Mouse (Mus musculus) regulatory T cell (primary cell): ENCODE results near the gene Mapkapk5.
"Not testable (repeated sequence)": the region's sequence is repeated elsewhere in the genome, so short reads cannot be mapped to it uniquely, and the experiment has no call there.

Experiments
- in situ Hi-C: fragments of 300-600 bp; cut with MboI, MseI; formaldehyde crosslinking; loops from one replicate; pipeline ENCODE4 v1.15.1; 2025; ENCODE audit warnings: high pct_unique_total_duplicates

Mapkapk5 gene

DNA sequence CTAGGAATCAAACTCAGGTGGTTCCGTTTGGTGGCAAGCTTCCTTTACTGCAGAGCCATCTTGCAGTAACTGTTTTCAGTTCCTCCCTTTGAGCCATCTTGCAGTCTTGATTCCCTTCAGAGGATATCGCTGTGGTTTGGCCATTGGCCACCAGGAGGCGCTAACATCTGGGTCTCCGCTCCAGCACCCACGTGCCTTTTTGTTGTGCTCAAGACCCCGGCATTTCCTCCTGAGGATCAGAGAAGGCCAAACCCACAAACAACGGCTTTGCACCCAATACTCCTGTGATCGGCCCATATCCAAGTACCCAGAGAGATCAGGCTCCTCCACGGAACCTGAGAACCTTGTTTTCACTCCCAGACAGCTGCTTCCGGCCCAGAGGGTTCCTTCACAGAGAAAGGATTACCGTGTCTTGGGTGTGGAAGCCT, 18.8 kb upstream of the Mapkapk5 start:
- in situ Hi-C loops, result loop anchor here (5.0 kb wide), 1 partner anchor 43 kb away; no protein-coding TSS in a partner anchor

DNA sequence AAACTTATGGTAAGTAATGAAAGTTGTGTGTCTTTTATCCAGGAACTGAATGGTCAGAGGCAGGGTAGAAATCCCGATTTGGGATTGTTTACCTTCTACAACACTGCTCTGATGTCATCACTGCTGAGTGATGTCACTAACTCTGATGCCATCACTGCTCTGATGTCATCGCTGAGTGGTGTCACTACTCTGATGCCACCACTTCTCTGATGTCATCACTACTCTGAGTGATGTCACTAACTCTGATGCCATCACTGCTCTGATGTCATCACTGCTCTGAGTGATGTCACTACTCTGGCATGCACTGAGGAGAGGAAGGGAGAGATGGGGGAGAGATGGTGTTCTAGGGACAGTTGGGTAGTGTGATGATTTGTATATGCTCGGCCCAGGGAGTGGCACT, 16.7 kb upstream of the Mapkapk5 start:
- in situ Hi-C loops, result loop anchor here (5.0 kb wide), 1 partner anchor 45 kb away; no protein-coding TSS in a partner anchor

DNA sequence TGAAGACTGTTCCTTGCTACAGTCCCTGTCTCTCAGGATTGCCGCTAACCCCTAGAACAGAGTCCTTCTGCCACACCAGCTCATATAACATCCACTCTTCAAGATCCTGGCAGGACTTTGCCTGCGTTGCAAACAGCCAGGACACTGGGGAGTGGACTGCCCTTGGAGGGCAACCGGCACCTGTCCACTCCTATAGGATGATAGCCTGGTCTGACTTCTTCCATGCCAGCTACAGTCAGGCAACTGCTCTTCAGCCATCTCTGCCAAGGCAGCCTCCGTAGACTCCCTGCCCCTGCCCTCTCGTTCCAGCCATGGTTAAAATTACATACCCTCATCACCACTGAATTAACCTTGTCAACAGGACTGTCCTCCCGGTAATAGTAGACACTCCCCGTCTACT, 3.5 kb upstream of the Mapkapk5 start:
- in situ Hi-C loops, result no loop called here

DNA sequence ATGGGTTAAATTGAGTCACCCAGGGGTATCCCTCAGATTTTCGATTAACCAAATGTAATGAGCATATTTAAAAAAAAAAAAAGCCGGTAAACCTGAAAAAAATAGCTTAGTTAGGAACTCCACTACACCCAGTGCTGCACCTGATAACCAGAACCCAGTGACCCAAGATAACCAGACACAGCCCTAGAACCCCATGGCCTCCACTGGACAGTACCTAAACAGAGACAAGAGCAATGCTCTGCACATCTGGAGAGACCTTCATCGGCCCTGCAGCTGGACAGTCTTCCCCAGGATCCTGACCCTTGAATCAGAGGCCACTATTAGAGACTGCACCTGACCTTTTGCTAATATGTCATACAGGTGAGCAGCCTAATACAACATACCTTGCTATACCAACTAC, 1.4 kb upstream of the Mapkapk5 start:
- in situ Hi-C loops, result no loop called here

DNA sequence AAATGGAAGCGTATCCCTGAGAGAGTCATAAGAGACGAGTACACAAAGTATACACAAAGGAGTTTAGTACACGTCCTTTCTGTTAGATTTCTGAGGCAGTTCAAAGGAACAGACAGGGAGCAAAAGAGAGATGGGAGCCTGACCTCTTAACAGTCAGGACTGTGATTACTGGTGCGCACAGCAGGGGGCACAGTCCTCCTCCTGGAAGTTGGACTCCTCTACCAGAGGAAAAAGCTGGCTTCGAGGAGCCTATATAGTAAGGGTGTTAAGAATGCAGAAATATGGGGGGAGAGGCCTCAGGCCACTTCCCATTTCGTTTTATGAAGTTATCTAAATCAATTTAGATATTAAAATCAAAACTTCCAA, 808 bp upstream of the Mapkapk5 start:
- in situ Hi-C loops, result no loop called here

DNA sequence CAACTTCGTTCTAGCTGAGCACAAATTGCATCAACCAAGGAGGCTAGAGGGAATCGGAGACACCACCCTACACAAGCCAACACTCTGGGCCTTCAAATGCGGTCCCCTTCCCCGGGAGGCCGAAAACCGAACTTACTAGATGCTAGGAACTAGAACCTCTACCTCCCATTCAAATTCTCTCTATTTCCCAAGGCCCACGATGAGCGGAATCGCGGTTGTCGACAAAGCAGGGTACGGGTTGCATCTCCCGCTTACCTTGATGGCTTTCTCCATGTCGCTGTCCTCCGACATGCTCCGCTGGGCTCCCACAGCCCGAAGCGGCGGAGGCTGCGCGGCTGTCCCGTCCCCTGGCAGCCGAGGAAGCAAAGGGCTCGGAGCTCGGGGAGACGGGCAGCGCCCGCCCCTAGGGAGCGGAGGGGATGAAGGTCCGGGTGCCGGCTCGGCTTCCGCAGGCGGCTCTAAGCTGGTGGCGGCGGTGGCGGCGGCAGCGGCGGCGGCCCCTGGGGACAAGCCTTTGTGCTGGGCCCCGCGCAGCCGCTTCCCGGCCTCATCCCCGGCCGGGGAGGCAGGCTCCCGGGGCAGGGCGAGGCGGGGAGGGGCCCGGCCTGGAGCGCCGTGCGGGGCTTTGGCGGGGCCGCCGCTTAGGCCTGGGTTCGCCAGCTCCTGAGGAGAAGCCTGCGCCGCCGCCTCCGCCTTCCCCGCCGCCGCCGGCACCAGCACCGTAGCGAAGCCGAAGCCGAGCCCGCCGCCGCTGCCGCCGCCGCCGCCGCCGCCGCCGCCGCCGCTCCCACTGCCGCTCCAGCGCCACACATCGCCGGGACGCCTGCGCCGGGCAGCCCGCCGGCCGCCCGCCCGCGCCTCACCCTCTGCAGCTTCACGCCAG, 554 bp downstream of the Mapkapk5 start, which contains the start of the genes Adam1a and Gm42878:
Adam1a (minus strand) TSS at position 573 of the 883 bp plus-strand sequence.
Gm42878 (minus strand) TSS at position 573 of the 883 bp plus-strand sequence.
- in situ Hi-C loops, result no loop called here

DNA sequence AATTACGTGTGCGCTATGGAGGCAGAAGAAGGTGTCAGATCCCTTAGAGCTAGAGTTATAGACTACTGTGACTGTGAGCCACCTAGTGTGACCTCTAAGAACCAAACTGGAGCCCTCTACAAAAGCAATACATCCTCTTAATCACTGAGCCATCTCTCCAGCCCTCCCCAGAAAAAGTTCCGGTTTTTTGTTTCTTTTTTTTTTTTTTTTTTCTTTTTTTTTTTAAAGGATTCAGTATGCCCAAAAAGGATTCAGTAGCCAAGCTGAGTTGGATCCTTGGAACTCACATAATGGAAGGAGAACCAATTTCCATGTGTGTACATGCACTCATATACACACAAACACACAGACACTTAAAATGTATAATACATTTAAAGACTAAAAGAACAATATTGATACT, 2.3 kb downstream of the Mapkapk5 start:
- in situ Hi-C loops, result no loop called here

DNA sequence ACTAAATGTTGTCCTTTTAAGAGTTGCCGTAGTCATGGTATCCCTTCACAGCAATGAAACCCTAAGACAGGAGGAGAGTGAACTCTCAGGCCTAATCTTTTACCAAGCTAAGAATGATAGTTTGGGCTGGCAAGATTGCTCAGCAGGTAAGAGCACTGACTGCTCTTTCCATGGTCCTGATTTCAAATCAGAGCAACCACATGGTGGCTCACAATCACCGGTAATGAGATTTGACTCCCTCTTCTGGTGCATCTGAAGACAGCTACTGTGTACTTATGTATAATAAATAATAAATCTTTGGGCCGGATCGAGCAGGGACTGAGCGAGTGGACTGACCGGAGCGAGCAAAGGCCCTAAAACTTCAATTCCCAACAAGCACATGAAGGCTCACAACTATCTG, 4.5 kb downstream of the Mapkapk5 start:
- in situ Hi-C loops, result no loop called here

DNA sequence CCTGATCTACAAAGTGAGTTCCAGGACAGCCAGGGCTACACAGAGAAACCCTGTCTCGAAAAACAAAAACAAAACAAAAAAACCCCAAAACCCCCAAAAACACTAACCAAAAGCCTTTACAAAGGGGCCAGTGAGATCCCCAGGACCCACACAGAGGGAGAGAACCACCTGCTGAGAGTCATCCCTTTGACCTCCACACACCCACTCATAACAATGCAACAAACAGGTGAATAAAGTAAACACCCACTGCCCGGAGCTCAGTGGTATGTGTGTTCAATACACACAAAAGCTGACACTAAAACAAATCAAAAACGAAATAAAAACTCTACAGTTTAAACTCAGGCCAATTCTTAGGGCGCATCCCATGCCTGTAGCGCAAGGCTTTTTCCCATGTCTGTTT, 5.6 kb downstream of the Mapkapk5 start:
- in situ Hi-C loops, result no loop called here

DNA sequence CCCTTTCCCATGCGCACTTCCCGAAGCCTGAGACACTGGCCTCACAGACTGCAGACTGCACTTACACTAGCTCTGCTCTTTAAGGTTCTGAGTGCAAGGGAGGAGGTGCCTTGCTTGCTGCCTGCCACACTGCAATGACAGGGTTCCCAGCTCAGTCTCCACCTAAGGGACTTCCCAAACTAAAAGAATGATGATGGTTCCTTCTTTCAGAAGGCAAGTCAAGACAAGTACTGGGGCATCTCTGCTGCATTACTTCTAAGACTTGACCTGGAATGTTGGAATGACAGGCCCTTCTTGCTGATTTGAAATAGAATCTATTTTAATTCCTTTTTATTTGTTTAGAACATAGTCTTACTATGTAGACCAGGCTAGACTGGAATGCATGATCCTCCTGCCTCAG, 8.1 kb downstream of the Mapkapk5 start:
- in situ Hi-C loops, result no loop called here

DNA sequence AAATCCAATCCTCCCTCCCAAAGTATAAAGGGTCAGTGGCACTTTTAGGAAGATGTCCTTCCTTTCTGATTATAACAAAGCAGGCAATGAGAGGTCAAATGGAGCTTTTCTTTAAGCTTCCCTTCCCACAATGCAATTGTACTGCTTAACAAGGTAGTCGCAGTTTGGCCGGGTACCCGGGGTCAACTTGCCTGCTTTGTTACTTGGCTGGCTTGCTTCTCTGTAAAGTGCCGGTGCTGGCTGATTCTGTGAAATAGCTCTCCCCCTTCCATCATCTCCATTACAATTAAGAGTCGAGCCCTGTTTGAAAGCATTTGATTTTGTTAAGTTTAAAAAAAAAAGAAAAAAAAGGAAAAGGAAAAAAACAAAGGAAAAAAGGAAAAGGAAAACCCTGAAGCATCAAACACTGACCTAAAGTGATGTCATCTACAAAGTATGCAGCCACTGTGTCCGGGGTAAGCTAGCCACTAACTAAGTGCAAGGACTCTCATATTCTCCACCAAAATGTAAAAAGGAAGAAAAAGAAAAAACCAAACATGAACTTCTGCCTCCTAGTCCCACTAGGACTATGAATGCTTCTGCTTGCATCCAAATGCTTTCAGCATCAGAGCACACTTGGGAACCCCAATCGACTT, 8.7 kb downstream of the Mapkapk5 start:
- in situ Hi-C loops, result no loop called here

DNA sequence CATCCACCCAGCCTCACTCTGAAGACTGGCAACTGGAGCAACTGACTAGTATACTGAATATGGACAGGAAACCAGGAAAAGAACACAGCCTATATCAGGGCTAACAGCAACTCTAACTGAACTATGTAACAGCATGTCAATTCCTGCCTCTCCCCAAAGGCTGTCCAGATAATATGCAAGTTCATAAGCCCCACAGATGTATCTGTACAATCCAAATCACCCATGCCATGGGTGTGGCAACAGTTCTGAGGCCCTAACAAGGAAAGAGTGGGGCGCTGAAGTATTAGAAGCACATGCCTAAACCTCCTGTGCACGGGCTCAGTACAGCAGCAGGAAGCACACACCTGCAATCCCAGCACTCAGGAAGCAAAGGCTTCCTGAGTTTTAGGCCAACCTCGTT, 10.6 kb downstream of the Mapkapk5 start:
- in situ Hi-C loops, result no loop called here

DNA sequence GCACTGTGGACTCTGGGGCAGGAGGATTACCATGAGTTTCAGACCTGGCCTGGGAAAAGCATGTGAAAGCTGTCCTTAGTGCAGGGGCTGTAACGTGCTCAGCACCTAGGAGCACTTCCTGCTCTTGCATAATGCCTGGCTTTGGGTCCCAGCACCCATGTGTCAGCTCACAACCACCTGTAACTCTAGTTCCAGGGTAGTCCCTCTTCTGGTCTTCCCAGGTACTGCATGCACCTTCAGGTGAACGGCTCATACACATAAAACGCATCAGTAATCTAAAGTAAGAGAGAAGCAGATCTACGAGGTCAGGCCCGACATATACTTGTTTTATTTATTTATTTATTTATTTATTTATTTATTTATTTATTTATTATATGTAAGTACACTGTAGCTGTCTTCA, 11.2 kb downstream of the Mapkapk5 start:
- in situ Hi-C loops, result no loop called here

DNA sequence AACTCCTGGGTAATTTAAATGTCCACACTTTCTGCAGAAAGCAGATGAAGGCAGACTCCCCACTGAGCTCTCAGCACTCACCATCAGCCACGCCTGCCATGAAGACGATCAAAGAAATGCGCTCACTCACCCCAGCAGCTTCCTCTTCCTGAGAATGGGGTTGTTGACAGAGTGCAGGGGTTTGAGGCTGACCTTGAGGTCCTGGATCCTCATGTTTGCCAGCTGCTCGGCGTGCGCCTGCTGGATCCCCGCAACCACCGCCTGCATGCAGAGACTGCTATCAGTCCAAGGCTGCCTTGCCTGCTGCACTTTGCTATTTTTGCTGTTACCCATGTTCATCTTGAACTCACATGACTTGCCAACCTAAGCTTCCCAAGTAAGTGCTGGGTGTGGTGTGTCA, 18.7 kb downstream of the Mapkapk5 start:
- in situ Hi-C loops, result no loop called here

DNA sequence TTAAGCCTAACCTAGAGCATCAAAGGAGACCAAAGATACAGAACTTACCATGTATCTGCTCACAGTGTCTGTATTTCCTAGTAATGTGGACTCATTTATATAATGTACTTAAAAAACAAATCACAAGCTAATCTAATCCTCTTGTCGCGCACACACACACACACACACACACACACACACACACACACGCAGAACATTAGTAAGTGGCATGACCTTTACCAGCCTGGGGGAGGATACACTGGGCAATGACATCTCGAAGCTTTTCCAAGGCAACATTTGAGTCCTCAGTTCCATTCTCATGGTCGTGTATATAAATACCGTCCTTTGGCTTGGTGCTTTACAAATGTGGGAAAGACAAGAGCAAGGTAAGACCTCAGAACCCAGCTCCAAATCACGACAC, 19.2 kb downstream of the Mapkapk5 start:
- in situ Hi-C loops, result no loop called here

DNA sequence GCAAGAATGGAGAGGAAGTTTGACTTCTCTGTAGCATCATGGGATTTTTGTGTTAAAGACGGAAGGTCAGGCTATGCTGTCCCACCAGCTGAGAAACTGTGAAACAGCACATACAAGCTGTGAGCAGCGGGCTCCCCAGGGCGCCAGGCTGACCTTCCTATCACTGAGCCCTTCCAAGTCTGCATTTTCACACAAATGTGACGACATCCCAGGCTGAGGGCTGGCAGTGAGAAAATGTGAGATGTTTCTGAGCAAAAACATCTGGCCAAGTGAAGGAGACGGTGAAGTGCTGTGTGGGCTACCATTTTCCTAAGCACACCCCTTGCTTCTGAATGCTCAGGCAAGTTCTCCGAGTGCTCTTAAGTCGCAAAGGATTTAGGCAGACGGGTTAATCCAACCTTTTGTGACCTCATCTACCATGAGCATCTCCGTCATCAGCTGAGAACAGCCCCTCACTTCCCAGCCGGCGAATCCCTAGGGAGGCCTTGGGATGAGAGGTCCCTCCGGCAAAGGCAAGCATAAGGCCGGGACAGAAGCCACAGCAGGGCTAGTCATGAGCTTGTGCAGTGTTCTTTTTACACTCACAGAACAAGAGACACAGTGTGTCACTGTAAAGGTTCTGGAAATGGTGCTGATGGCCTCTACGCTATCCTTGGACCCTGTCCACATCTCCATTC, 19.8 kb downstream of the Mapkapk5 start:
- in situ Hi-C loops, result no loop called here

DNA sequence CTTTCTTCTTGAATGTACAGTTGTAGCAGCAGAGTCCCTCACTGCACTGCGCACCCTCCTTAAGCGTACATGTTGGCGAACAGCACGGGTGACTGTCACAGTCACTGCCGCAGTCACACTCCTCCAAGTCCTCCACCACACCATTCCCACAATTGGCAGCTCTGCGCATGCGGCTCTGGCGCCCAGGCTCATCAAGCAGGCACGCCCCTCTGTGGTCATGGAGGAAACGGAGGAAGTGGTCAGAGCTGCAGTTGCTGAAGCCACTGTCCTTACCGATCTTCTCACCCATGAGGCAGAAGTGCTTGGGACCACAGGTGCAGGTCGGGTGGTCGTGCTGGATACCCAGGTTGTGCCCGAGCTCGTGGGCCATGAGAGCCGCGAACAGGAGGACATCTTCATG, 25.9 kb downstream of the Mapkapk5 start:
- in situ Hi-C loops, result not testable (repeated sequence)

DNA sequence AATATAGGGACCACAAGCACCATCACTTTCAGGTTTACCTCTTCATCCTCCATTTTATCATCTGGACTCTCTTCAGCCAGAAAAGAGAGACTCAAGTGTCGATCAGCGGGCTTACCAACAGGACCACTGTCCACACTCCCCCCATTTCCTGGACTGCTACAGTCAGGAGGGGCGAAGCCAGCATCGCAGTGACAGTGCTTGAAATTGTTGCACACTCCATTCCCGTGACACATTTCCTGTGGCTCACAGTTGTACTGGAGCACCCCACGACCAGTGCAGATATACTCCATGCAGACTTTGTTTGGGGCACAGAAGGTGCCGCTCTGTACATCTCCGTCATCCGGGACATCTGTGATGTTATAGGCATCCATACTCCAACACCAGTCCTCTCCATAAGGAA, 26.7 kb downstream of the Mapkapk5 start:
- in situ Hi-C loops, result no loop called here

DNA sequence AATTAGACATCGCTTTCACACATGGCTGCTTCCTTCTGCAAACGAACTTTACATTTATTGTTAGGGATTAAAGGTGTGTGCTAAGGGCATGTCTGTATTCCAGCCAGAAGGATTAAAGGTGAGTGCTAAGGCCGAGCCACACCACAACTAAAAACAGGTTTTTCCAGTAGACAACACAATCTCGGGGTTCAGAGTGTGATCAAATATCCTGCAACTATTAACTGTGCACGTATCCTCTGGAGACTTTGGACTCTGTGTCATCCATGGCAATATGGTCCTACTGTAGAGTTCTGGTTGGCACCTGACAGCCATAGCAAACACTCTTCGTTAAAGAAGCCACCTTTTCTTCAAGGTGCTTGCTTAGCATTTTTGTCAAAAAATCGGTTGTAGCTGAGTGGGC, 35.7 kb downstream of the Mapkapk5 start:
- in situ Hi-C loops, result no loop called here

DNA sequence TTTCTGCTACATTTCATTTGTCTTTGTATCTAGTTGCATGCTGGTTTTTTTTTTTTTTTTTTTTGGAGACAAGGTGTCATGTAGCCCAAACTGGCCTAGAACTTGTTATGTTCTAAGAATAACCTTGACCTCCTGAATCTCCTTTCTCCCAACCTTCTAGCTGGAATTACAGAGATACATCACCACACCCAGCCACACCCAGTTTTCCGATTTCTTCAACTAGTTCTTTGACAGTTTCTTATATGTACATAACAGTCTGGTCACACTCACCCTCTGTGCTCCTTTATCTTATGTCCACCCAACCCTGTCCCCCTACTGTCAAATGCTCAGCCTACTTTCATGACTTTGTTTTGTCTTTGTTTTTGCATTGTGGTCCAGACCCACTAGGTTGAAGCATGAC, 38.9 kb downstream of the Mapkapk5 start:
- in situ Hi-C loops, result no loop called here

DNA sequence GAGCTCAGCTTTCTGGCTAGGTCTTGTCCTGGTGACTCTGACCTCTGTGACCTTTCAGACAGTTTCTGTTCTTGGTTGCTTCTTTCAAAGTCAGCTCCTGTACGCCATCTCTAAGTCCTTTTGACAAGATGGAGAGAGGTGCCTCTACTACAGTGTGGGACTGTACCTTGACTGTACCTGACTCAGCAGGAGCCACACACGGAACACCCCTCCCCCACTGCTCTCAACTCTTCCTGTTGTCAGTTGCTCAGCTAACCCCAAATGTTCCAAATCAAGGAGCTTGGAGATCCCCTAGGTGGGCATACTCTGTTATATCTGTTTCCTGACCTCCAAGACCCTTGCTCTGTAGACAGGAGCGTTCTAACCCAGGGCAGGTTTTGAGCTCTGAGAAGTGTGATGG, 42.5 kb downstream of the Mapkapk5 start, which contains the start of gene Adam1b:
Adam1b (minus strand) TSS at position 205 of the 400 bp plus-strand sequence.
- in situ Hi-C loops, result no loop called here

DNA sequence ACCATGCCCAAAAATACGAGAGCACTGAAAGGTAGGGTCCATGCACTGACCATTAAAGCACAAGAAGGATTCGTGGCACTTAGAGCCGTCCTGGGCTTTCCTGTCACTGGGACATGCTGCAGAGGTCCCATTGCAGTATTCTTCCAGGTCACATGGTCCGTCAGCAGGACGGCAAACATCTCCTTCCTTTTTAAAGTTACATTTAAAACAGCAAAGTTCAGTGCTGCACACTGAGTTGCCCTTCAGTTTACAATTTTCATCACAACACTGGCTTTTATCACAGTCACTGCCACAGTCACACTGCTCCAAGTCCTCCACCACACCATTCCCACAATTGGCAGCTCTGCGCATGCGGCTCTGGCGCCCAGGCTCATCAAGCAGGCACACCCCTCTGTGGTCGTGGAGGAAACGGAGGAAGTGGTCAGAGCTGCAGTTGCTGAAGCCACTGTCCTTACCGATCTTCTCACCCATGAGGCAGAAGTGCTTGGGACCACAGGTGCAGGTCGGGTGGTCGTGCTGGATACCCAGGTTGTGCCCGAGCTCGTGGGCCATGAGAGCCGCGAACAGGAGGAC, 44.2 kb downstream of the Mapkapk5 start:
- in situ Hi-C loops, result not testable (repeated sequence)
